Mouse (Mus musculus) heart, embryonic 16.5 days (tissue): ENCODE results near the gene Arsa. TPM values are rescaled to one million over a fixed set of nuclear protein-coding genes. Genes with fewer than 3 reads are reported as not detected.

Experiments
- polyA plus RNA-seq: library from polyadenylated mRNA; unstranded; fragments of >200 nt; fragmentation: Nextera tagmentation; extraction: Ambion mirVana; gene quantifications from 2 replicates; pipeline ENCODE4 v1.2.1, GENCODE M21; 2015

Gene Arsa
- polyA plus RNA-seq, 1 experiment from 2014 or later: 15.9 TPM

Other genes starting within 250 kb of the Arsa start
- 43.0 and 43.6 TPM in 2 replicates for gene Sbf1, start 162.1 kb downstream of the Arsa start, polyA plus RNA-seq
- gene Adm2, start 154.7 kb downstream of the Arsa start, polyA plus RNA-seq: 0.19 and 0.42 TPM in 2 replicates
- not detected in 2 replicates for gene Miox, start 143.0 kb downstream of the Arsa start, polyA plus RNA-seq
- 54.5 and 56.5 TPM in 2 replicates for gene Lmf2, start 121.8 kb downstream of the Arsa start, polyA plus RNA-seq
- gene Ncaph2, start 121.7 kb downstream of the Arsa start, polyA plus RNA-seq: 101 and 108 TPM in 2 replicates
- 10.0 and 11.9 TPM in 2 replicates for gene Sco2, start 103.6 kb downstream of the Arsa start, polyA plus RNA-seq
- gene Tymp, start 100.4 kb downstream of the Arsa start, polyA plus RNA-seq: 0.92 and 0.97 TPM in 2 replicates
- gene Odf3b, start 98.1 kb downstream of the Arsa start, polyA plus RNA-seq: 1.8 and 1.9 TPM in 2 replicates
- not detected in 2 replicates for gene Klhdc7b, start 92.5 kb downstream of the Arsa start, polyA plus RNA-seq
- gene Syce3, start 66.9 kb downstream of the Arsa start, polyA plus RNA-seq: not detected in 2 replicates
- 241 and 243 TPM in 2 replicates for gene Cpt1b, start 51.6 kb downstream of the Arsa start, polyA plus RNA-seq
- 3.8 and 4.1 TPM in 2 replicates for gene C730034F03Rik, start 47.8 kb downstream of the Arsa start, polyA plus RNA-seq
- gene Gm44502, start 47.7 kb downstream of the Arsa start, polyA plus RNA-seq: 0.19 and 0.35 TPM in 2 replicates
- 80.5 and 84.9 TPM in 2 replicates for gene Chkb, start 47.5 kb downstream of the Arsa start, polyA plus RNA-seq
- gene Mapk8ip2, start 23.5 kb downstream of the Arsa start, polyA plus RNA-seq: 0.11 and 0.29 TPM in 2 replicates
- 1.6 and 2.0 TPM in 2 replicates for gene Shank3, start 22.2 kb upstream of the Arsa start, polyA plus RNA-seq
- gene Acr, start 90.9 kb upstream of the Arsa start, polyA plus RNA-seq: 0.16 and 0.22 TPM in 2 replicates
- 20.0 and 21.8 TPM in 2 replicates for gene Rabl2, start 114.5 kb upstream of the Arsa start, polyA plus RNA-seq